Mouse (Mus musculus) testis, adult 2 months (tissue): Measurements from ENCODE around the gene Slc2a5.

Experiments used
- CTCF ChIP-seq: fragments of 200-500 bp; IDR thresholded peaks from 2 replicates; pipeline ENCODE4 v1.5.1; 2012; ENCODE audit warnings: low read depth, mild to moderate bottlenecking, inconsistent platforms, low read length, moderate library complexity; ENCODE audit not compliant: control insufficient read depth, insufficient read depth, insufficient replicate concordance
- POLR2A ChIP-seq: fragments of 200-500 bp; IDR thresholded peaks from 2 replicates; pipeline ENCODE4 v1.6.1; 2012; ENCODE audit warnings: low read depth, mild to moderate bottlenecking, inconsistent platforms, low read length, moderate library complexity; ENCODE audit not compliant: control insufficient read depth

DNA sequence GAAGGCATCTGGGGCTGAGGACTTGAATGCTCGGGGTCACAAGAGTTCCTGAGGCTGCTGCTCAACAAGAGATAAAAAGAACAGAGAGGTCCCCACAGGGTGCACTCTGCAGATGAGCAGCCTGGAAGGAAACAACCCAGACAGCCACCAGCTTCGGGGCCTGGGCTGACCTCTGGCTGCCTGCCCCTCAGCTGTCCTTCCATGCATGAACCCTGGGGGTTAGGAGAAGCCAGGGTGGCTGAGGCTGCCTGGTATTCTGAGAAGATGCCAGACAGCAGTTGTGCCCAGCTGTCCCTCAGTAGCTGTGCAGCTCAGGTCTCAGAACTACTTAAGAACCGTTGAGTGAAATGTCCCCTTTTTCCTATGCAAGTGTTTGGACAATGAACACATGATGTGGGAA, 3.4 kb downstream of the Slc2a5 start:
- TF ChIP-seq CTCF: no peak
- no peak for TF ChIP-seq POLR2A
